Mouse (Mus musculus): ENCODE data around the gene Bcam. TPM values are rescaled to one million over a fixed set of nuclear protein-coding genes. Genes with fewer than 3 reads are reported as not detected.

Gene Bcam
- polyA plus RNA-seq, 1 experiment from 2014 or later, result 9.3 TPM

DNA sequence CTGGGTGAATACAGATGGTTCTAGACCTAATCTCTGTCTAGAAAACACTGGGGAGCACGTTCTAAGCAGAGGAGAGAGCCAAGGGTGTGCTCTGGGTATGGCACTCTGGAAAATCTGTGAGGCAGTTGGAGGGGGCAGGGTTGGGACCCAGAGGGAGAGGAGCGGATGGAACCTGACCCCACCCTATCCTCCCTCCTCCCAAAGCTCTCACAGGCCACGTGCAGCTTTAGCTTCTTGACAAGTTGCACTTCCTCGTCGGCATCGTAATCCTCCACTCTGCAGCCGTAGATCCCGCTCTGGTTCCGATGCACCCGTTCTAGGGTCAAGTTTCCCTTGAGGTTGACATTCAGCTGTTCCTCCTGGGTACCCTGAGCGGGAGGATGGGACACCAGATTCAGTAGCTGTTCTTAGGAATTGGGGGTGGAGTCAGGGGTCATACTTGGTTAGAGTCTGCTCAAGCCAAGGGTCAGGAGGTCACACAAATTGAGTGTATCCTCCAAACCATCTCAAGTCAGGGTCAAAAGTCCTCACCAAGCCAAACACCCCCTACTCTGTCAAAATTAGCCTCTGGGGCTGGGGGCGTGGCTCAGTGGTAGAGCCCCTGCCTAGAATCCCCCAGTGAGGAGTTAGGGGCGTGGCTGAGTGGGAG is 6.9 kb downstream of the Bcam start:
- Histone ChIP-seq H3K4me3 (ENCODE audit: low read depth, low read length) (no peak overlapping the region), H3K4me2 (ENCODE audit: low read depth, low read length) (no peak overlapping the region)

DNA sequence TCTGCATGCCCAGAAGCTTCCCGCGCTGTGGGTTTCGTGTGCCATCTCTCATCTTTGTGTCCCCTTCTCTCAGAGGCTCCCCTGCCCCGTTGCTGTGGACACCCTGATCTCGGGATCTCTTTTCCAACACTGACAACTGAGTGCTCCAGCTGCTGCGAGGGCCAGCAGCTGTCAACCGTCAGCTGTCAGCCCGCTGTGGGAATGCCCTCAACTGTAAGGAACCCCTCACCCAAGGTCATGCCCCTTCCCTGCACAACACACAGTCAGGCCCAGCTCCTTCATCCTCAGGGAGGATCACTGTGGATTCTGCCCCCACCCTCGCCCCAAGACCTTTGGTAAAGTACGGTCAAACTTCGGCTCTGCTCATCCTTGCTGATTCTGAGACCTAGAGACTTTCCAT is 8.5 kb downstream of the Bcam start:
- ATAC-seq (ENCODE audit: low read depth), result no peak
- Histone ChIP-seq H3K27me3 (ENCODE audit: control insufficient read depth, insufficient read depth, low read length) (no peaks in the 10 kb centered on the region), H3K27ac (ENCODE audit: low read depth, low read length) (no peak overlapping the region), H3K4me3 (ENCODE audit: low read depth, low read length) (no peak overlapping the region), H3K9ac (replicated peaks; ENCODE audit: low read depth, low read length) (no peak overlapping the region), H3K9me3 (ENCODE audit: control insufficient read depth, low read length) (no peaks in the 10 kb centered on the region), H3K36me3 (ENCODE audit: control insufficient read depth, insufficient read depth, low read length) (no peaks in the 10 kb centered on the region), H3K4me1 (ENCODE audit: control insufficient read depth, insufficient read depth, low read length) (no peaks in the 10 kb centered on the region), H3K4me2 (ENCODE audit: low read depth, low read length) (no peak overlapping the region)
- 94% methylated on average over 11 of the region's 11 CpGs for WGBS

More for the DNA sequence above, 6.9 kb downstream of the Bcam start:
- Histone ChIP-seq H3K9ac (replicated peaks; ENCODE audit: low read depth, low read length) (no peak overlapping the region), H3K36me3 (ENCODE audit: control insufficient read depth, insufficient read depth, low read length) (no peaks in the 10 kb centered on the region), H3K9me3 (ENCODE audit: control insufficient read depth, low read length) (no peaks in the 10 kb centered on the region), H3K4me1 (ENCODE audit: control insufficient read depth, insufficient read depth, low read length) (no peaks in the 10 kb centered on the region), H3K27ac (ENCODE audit: low read depth, low read length) (no peak overlapping the region), H3K27me3 (ENCODE audit: control insufficient read depth, insufficient read depth, low read length) (peaks cover under 1% of the 10 kb centered on the region; the same call in 1 of the 2 replicates)
- 81% methylated on average over 13 of the region's 13 CpGs for WGBS
- no peak for ATAC-seq (ENCODE audit: low read depth)

DNA sequence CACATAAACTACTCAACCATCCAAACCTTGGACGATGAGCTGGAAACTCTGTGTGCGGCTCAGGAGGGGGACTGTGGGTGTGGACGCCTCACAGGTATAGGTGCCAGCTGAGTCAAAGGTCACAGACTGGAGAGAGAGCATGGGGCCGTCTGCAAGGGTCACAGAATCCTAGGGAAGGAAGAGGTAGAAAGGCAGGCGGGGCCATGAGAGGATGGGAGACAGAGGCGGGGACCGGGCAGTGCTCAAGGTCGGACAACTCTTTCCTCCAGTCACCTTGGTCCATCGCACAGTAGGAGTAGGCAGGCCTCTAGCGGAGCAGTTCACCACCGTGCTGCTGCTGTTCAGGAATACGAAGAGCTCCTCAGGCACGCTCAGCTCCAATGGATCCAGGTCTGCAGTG is 10.8 kb downstream of the Bcam start:
- no peak overlapping the region for H3K4me3 ChIP-seq (ENCODE audit: low read depth, low read length)
- H3K4me1 ChIP-seq (ENCODE audit: control insufficient read depth, insufficient read depth, low read length), result no peaks in the 10 kb centered on the region
- no peaks in the 10 kb centered on the region for H3K36me3 ChIP-seq (ENCODE audit: control insufficient read depth, insufficient read depth, low read length)
- 91% methylated on average over 13 of the region's 13 CpGs for WGBS
- no peak overlapping the region for H3K27ac ChIP-seq (ENCODE audit: low read depth, low read length)
- no peak overlapping the region for H3K9ac ChIP-seq (replicated peaks; ENCODE audit: low read depth, low read length)
- no peak overlapping the region for H3K4me2 ChIP-seq (ENCODE audit: low read depth, low read length)
- ATAC-seq (ENCODE audit: low read depth), result no peak
- H3K9me3 ChIP-seq (ENCODE audit: control insufficient read depth, low read length), result no peaks in the 10 kb centered on the region
- no peaks in the 10 kb centered on the region for H3K27me3 ChIP-seq (ENCODE audit: control insufficient read depth, insufficient read depth, low read length)

DNA sequence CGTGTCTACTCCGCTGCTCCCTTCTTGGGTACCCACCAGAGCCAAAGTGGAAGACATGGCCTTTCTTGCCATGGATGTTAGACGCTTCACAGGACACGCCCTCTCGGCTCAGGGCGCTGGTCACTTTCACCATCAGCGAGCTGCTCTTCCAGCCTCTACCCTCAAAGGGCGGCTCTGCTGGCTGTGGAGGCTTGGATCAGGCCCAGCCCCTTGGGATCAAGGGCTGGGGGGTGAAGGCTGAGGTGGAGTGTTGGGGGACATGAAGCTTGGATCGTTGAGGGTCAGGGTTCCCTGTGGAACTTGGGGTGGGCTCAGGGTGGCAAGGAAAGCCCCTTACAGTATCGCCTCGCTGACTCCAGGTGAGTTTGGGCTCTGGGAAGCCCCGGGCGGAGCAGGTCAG is 12.2 kb downstream of the Bcam start:
- Histone ChIP-seq H3K36me3 (ENCODE audit: control insufficient read depth, insufficient read depth, low read length) (no peaks in the 10 kb centered on the region), H3K4me1 (ENCODE audit: control insufficient read depth, insufficient read depth, low read length) (no peaks in the 10 kb centered on the region), H3K27ac (ENCODE audit: low read depth, low read length) (no peak overlapping the region), H3K4me2 (ENCODE audit: low read depth, low read length) (no peak overlapping the region), H3K27me3 (ENCODE audit: control insufficient read depth, insufficient read depth, low read length) (no peaks in the 10 kb centered on the region), H3K9ac (replicated peaks; ENCODE audit: low read depth, low read length) (no peak overlapping the region), H3K9me3 (ENCODE audit: control insufficient read depth, low read length) (no peaks in the 10 kb centered on the region), H3K4me3 (ENCODE audit: low read depth, low read length) (no peak overlapping the region)
- WGBS, result 90% methylated on average over 13 of the region's 13 CpGs
- ATAC-seq (ENCODE audit: low read depth), result no peak

DNA sequence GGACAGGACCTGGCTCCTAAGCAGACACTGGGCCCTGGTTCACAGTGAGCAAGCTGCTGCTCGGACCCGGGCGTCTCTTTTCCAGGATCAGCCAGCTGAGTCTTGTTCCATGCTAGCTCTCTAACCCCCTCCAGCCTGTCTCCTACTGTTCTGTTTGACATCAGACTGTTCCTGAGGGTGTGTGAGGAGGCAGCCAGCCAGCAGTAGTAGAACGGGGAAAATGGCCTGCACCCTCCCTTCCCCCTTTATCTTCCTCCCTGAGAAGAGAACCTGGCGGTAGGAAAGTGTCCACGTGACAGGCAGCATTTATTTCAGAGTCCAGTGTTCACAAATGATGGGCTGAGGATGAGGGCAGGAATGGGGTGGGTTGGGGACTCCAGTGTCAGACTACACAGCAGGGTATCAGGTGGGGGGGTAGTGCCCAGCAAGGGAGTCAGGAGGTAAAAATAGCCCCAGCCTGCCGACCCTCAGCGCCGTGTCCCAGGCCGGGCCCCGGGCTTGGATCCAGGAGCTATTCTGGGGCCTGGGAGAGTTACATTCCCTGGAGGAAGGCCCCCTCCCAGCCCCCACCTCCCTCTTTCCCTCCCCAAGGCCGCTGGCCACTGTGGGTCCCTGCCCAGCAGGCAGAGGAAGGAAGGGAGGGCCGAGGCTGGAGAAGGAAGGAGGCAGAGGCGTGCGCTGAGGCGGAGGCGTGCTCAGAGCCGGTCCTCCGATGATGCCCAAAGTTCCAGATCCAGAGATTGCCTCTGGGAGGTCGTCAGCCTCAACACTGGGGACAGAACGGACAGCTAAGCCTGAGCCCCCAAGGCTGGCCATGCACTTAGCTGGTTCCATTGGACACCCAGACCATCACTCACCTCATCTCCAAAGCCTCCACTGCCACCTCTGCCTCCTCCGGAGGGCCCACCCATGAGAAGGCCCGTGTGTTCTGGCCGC is 14.7 kb downstream of the Bcam start:
- H3K27me3 ChIP-seq (ENCODE audit: control insufficient read depth, insufficient read depth, low read length), result no peaks in the 10 kb centered on the region
- no peaks in the 10 kb centered on the region for H3K36me3 ChIP-seq (ENCODE audit: control insufficient read depth, insufficient read depth, low read length)
- WGBS, result 77% methylated on average over 24 of the region's 24 CpGs
- ATAC-seq (ENCODE audit: low read depth), result peak; percentile 31; the same call in 1 of the 2 replicates
- no peaks in the 10 kb centered on the region for H3K9me3 ChIP-seq (ENCODE audit: control insufficient read depth, low read length)
- no peak overlapping the region for H3K27ac ChIP-seq (ENCODE audit: low read depth, low read length)
- no peak overlapping the region for H3K4me2 ChIP-seq (ENCODE audit: low read depth, low read length)
- H3K4me1 ChIP-seq (ENCODE audit: control insufficient read depth, insufficient read depth, low read length), result no peaks in the 10 kb centered on the region
- no peak overlapping the region for H3K4me3 ChIP-seq (ENCODE audit: low read depth, low read length)
- H3K9ac ChIP-seq (replicated peaks; ENCODE audit: low read depth, low read length), result no peak overlapping the region; the same call in 1 of the 2 replicates

DNA sequence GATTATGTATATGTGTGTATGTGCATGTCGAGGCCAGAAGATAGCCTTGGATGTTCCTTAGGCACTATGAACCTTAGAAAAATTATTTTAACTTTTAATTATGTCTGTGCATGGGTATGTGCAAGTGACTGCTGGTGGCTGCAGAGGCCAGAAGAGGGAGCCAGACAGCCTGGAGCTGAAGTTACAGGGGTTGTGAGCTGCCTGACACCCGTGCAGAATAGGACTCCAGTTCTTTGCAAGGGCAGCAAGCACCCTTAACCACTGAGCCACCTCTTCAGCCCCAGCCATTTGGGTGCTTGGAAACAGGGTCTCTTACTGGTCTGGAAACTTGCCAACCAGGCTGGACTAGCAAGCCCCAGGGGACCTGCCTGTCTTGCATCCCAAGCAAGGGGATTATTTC is 15.8 kb downstream of the Bcam start:
- H3K4me3 ChIP-seq (ENCODE audit: low read depth, low read length), result no peak overlapping the region
- no peak overlapping the region for H3K9ac ChIP-seq (replicated peaks; ENCODE audit: low read depth, low read length)
- H3K27ac ChIP-seq (ENCODE audit: low read depth, low read length), result no peak overlapping the region
- no peaks in the 10 kb centered on the region for H3K9me3 ChIP-seq (ENCODE audit: control insufficient read depth, low read length)
- H3K27me3 ChIP-seq (ENCODE audit: control insufficient read depth, insufficient read depth, low read length), result no peaks in the 10 kb centered on the region
- H3K4me1 ChIP-seq (ENCODE audit: control insufficient read depth, insufficient read depth, low read length), result peaks cover 3% of the 10 kb centered on the region; the same call in 1 of the 2 replicates
- no peak overlapping the region for H3K4me2 ChIP-seq (ENCODE audit: low read depth, low read length)
- WGBS, result 87% methylated on average over 2 of the region's 2 CpGs
- no peaks in the 10 kb centered on the region for H3K36me3 ChIP-seq (ENCODE audit: control insufficient read depth, insufficient read depth, low read length)
- ATAC-seq (ENCODE audit: low read depth), result no peak

DNA sequence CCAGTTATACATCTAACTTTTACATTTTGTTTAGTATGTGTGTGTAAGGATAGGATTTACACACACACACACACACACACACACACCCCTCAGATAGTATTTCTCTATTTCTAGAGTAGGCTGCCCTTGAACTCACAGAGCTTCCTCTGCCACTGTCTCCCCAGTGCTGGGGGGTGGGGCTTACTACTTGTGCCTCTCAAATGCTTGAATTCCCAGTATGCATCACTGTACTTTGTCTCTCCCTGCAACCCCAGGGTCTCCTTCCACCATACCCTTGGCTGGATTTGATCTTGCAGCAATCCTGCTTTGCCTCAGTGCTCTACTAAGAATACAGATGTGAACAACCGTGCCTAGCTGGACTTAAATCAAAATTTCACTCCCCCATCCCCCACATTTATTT is 16.8 kb downstream of the Bcam start:
- H3K4me1 ChIP-seq (ENCODE audit: control insufficient read depth, insufficient read depth, low read length), result peaks cover 3% of the 10 kb centered on the region; the same call in 1 of the 2 replicates
- no peaks in the 10 kb centered on the region for H3K27me3 ChIP-seq (ENCODE audit: control insufficient read depth, insufficient read depth, low read length)
- no peak overlapping the region for H3K27ac ChIP-seq (ENCODE audit: low read depth, low read length)
- no peak overlapping the region for H3K4me2 ChIP-seq (ENCODE audit: low read depth, low read length)
- no peak for ATAC-seq (ENCODE audit: low read depth)
- WGBS, result 94% methylated on average over 1 of the region's 1 CpGs
- H3K9me3 ChIP-seq (ENCODE audit: control insufficient read depth, low read length), result no peaks in the 10 kb centered on the region
- no peaks in the 10 kb centered on the region for H3K36me3 ChIP-seq (ENCODE audit: control insufficient read depth, insufficient read depth, low read length)
- no peak overlapping the region for H3K4me3 ChIP-seq (ENCODE audit: low read depth, low read length)
- no peak overlapping the region for H3K9ac ChIP-seq (replicated peaks; ENCODE audit: low read depth, low read length)

DNA sequence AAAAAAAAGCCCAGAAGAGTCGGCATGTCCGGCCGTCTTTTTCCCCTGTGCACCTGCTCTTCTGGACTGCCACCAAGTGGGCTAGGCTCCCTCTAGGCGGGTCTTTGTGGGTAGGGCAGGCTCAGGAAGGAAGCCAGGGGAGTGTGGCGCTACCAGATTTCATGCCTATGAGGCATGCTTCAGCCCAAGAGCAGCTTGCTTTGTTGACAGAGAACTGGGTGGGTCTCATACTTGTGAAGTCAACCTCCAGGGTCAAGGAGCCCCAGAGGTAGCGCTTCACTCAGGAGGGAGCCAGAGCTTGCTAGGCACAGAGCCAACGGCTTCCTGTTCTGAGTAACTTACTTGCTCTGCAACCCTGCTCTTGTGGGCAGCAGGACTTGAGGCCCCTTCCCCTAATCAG is 17.2 kb downstream of the Bcam start:
- Histone ChIP-seq H3K9me3 (ENCODE audit: control insufficient read depth, low read length) (no peaks in the 10 kb centered on the region), H3K36me3 (ENCODE audit: control insufficient read depth, insufficient read depth, low read length) (no peaks in the 10 kb centered on the region), H3K27me3 (ENCODE audit: control insufficient read depth, insufficient read depth, low read length) (no peaks in the 10 kb centered on the region), H3K4me2 (ENCODE audit: low read depth, low read length) (no peak overlapping the region), H3K4me1 (ENCODE audit: control insufficient read depth, insufficient read depth, low read length) (peaks cover 3% of the 10 kb centered on the region; the same call in 1 of the 2 replicates), H3K4me3 (ENCODE audit: low read depth, low read length) (no peak overlapping the region), H3K27ac (ENCODE audit: low read depth, low read length) (no peak overlapping the region), H3K9ac (replicated peaks; ENCODE audit: low read depth, low read length) (no peak overlapping the region)
- ATAC-seq (ENCODE audit: low read depth), result no peak
- 73% methylated on average over 7 of the region's 7 CpGs for WGBS

DNA sequence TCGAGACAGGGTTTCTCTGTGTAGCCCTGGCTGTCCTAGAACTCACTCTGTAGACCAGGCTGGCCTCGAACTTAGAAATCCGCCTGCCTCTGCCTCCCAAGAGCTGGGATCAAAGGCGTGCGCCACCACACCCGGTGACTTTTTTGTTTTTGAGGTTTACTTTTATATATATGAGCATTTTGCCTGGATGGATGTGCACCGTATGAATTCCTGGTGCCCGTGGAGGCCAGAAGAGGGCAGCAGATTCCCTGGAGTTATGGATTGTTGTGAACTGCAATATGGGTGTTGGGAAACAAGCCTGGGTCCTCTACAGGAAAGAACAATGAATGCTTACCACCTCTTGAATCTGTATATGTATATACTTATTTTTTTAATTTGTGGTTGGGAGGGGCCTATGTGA is 18.2 kb downstream of the Bcam start:
- Histone ChIP-seq H3K4me2 (ENCODE audit: low read depth, low read length) (no peak overlapping the region), H3K27me3 (ENCODE audit: control insufficient read depth, insufficient read depth, low read length) (no peaks in the 10 kb centered on the region), H3K36me3 (ENCODE audit: control insufficient read depth, insufficient read depth, low read length) (no peaks in the 10 kb centered on the region), H3K9me3 (ENCODE audit: control insufficient read depth, low read length) (no peaks in the 10 kb centered on the region), H3K4me3 (ENCODE audit: low read depth, low read length) (no peak overlapping the region), H3K27ac (ENCODE audit: low read depth, low read length) (no peak overlapping the region), H3K4me1 (ENCODE audit: control insufficient read depth, insufficient read depth, low read length) (peaks cover 8% of the 10 kb centered on the region; the same call in 1 of the 2 replicates), H3K9ac (replicated peaks; ENCODE audit: low read depth, low read length) (no peak overlapping the region)
- no peak for ATAC-seq (ENCODE audit: low read depth)
- WGBS, result 71% methylated on average over 8 of the region's 8 CpGs
